Mouse (Mus musculus): ENCODE results near the gene Akap1. TPM values are rescaled to one million over a fixed set of nuclear protein-coding genes. Genes with fewer than 3 reads are reported as not detected.
A peak's percentile ranks its signal among the peaks of the same experiment; 100 is the strongest.
"Not testable (repeated sequence)": the region's sequence is repeated elsewhere in the genome, so short reads cannot be mapped to it uniquely, and the experiment has no call there.

Gene Akap1
- total and polyA plus RNA-seq, 2 experiments from 2014 or later, result 54.0 to 125 TPM

GRCm38 (mm10) chr11:88890904-88891303 lies 26.5 kb upstream of the Akap1 start:
- not testable (repeated sequence) for H3K27ac ChIP-seq (ENCODE audit: low read depth); H3K4me1 ChIP-seq (ENCODE audit: control insufficient read depth, insufficient read depth); H3K4me2 ChIP-seq (ENCODE audit: low read depth, low read length); ATAC-seq (ENCODE audit: insufficient read depth, low read depth); H3K36me3 ChIP-seq (replicated peaks; ENCODE audit: control insufficient read depth, insufficient read depth, low read length); H3K9ac ChIP-seq (replicated peaks; ENCODE audit: low read depth, low read length); H3K9me3 ChIP-seq (replicated peaks; ENCODE audit: control insufficient read depth, low read length); H3K4me3 ChIP-seq (ENCODE audit: low read depth, low read length); H3K27me3 ChIP-seq (ENCODE audit: control insufficient read depth, insufficient read depth, low read length); DNase-seq (ENCODE audit: low spot score)
- WGBS, result 85% methylated on average over 6 of the region's 11 CpGs

GRCm38 (mm10) chr11:88888996-88889395 lies 24.6 kb upstream of the Akap1 start:
- TF ChIP-seq CTCF (IDR thresholded peaks at IDR 0.05; ENCODE audit: low read depth) (no peak), EP300 (IDR thresholded peaks at IDR 0.05; ENCODE audit: low read depth) (no peak)
- no peak for DNase-seq (ENCODE audit: low spot score)
- WGBS, result 71% methylated on average over 2 of the region's 2 CpGs
- ATAC-seq (ENCODE audit: insufficient read depth, low read depth), result no peak
- no peak overlapping the region for H3K9ac ChIP-seq (replicated peaks; ENCODE audit: low read depth, low read length)
- no peaks in the 10 kb centered on the region for H3K36me3 ChIP-seq (replicated peaks; ENCODE audit: control insufficient read depth, insufficient read depth, low read length)
- no peaks in the 10 kb centered on the region for H3K9me3 ChIP-seq (replicated peaks; ENCODE audit: control insufficient read depth, low read length)
- H3K27me3 ChIP-seq (ENCODE audit: control insufficient read depth, insufficient read depth, low read length), result no peaks in the 10 kb centered on the region
- no peak overlapping the region for H3K4me2 ChIP-seq (ENCODE audit: low read depth, low read length)
- no peak overlapping the region for H3K27ac ChIP-seq (ENCODE audit: low read depth)
- no peak overlapping the region for H3K4me3 ChIP-seq (ENCODE audit: low read depth, low read length)
- H3K4me1 ChIP-seq (ENCODE audit: control insufficient read depth, insufficient read depth), result no peaks in the 10 kb centered on the region

- no peaks in the 10 kb centered on the region for H3K4me1 ChIP-seq (ENCODE audit: control insufficient read depth, insufficient read depth)
- ATAC-seq (ENCODE audit: insufficient read depth, low read depth), result no peak
- TF ChIP-seq CTCF (IDR thresholded peaks at IDR 0.05; ENCODE audit: low read depth) (no peak), EP300 (IDR thresholded peaks at IDR 0.05; ENCODE audit: low read depth) (no peak)
- WGBS, result 59% methylated on average over 8 of the region's 8 CpGs
- no peak overlapping the region for H3K9ac ChIP-seq (replicated peaks; ENCODE audit: low read depth, low read length)
- H3K27ac ChIP-seq (ENCODE audit: low read depth), result no peak overlapping the region
- H3K4me3 ChIP-seq (ENCODE audit: low read depth, low read length), result no peak overlapping the region
- H3K4me2 ChIP-seq (ENCODE audit: low read depth, low read length), result no peak overlapping the region
- DNase-seq (ENCODE audit: low spot score), result no peak
- H3K27me3 ChIP-seq (ENCODE audit: control insufficient read depth, insufficient read depth, low read length), result no peaks in the 10 kb centered on the region
- H3K36me3 ChIP-seq (replicated peaks; ENCODE audit: control insufficient read depth, insufficient read depth, low read length), result no peaks in the 10 kb centered on the region
- no peaks in the 10 kb centered on the region for H3K9me3 ChIP-seq (replicated peaks; ENCODE audit: control insufficient read depth, low read length)
Observed at GRCm38 (mm10) chr11:88884376-88885065, 20.1 kb upstream of the Akap1 start.

GRCm38 (mm10) chr11:88878011-88878410 lies 13.6 kb upstream of the Akap1 start:
- Histone ChIP-seq H3K27me3 (ENCODE audit: control insufficient read depth, insufficient read depth, low read length) (no peaks in the 10 kb centered on the region), H3K9ac (replicated peaks; ENCODE audit: low read depth, low read length) (no peak overlapping the region), H3K4me3 (ENCODE audit: low read depth, low read length) (no peak overlapping the region), H3K36me3 (replicated peaks; ENCODE audit: control insufficient read depth, insufficient read depth, low read length) (no peaks in the 10 kb centered on the region), H3K9me3 (replicated peaks; ENCODE audit: control insufficient read depth, low read length) (no peaks in the 10 kb centered on the region), H3K27ac (ENCODE audit: low read depth) (no peak overlapping the region), H3K4me2 (ENCODE audit: low read depth, low read length) (no peak overlapping the region), H3K4me1 (ENCODE audit: control insufficient read depth, insufficient read depth) (peaks cover 4% of the 10 kb centered on the region; the same call in 1 of the 2 replicates)
- 85% methylated on average over 12 of the region's 12 CpGs for WGBS
- ATAC-seq (ENCODE audit: insufficient read depth, low read depth) (no peak), DNase-seq (ENCODE audit: low spot score) (no peak)
- TF ChIP-seq CTCF (IDR thresholded peaks at IDR 0.05; ENCODE audit: low read depth) (no peak), EP300 (IDR thresholded peaks at IDR 0.05; ENCODE audit: low read depth) (no peak)

- 6% methylated on average over 10 of the region's 10 CpGs for WGBS
- Histone ChIP-seq H3K4me3 (ENCODE audit: low read depth, low read length) (peak overlapping the region; percentile 42), H3K4me1 (ENCODE audit: control insufficient read depth, insufficient read depth) (peaks cover 6% of the 10 kb centered on the region; the same call in 1 of the 2 replicates), H3K9ac (replicated peaks; ENCODE audit: low read depth, low read length) (peak overlapping the region; percentile 34), H3K36me3 (replicated peaks; ENCODE audit: control insufficient read depth, insufficient read depth, low read length) (no peaks in the 10 kb centered on the region), H3K27ac (ENCODE audit: low read depth) (no peak overlapping the region), H3K9me3 (replicated peaks; ENCODE audit: control insufficient read depth, low read length) (no peaks in the 10 kb centered on the region), H3K4me2 (ENCODE audit: low read depth, low read length) (peak overlapping the region; percentile 69), H3K27me3 (ENCODE audit: control insufficient read depth, insufficient read depth, low read length) (no peaks in the 10 kb centered on the region)
- ATAC-seq (ENCODE audit: insufficient read depth, low read depth) (no peak), DNase-seq (ENCODE audit: low spot score) (no peak)
- no peak for TF ChIP-seq CTCF (IDR thresholded peaks at IDR 0.05; ENCODE audit: low read depth)
- TF ChIP-seq EP300 (IDR thresholded peaks at IDR 0.05; ENCODE audit: low read depth), result no peak
Observed at GRCm38 (mm10) chr11:88873667-88874030, 9.3 kb upstream of the Akap1 start.

Measured in heart, postnatal 0 days (tissue).